Mouse (Mus musculus) stomach, embryonic 15.5 days (tissue): ENCODE results near the gene Cldn1. TPM values are rescaled to one million over a fixed set of nuclear protein-coding genes. Genes with fewer than 3 reads are reported as not detected.

Experiments used
- ATAC-seq: fragments of 200-750 bp; cut with Nextera tagmentation; 2 replicates; pipeline ENCODE4 v1.8.0; 2017; ENCODE audit warnings: low read depth, moderate number of reproducible peaks, moderate TSS enrichment; ENCODE audit not compliant: insufficient read depth, low FRiP score
- H3K27ac ChIP-seq: fragments of 300-500 bp; sonication (generic); 2 replicates; pipeline ENCODE4 v1.5.1; 2015; ENCODE audit warnings: mild to moderate bottlenecking, inconsistent platforms
- H3K27me3 ChIP-seq: fragments of 300-500 bp; sonication (generic); replicated peaks from 2 replicates; pipeline ENCODE4 v1.6.1; 2015; ENCODE audit warnings: inconsistent platforms
- H3K36me3 ChIP-seq: fragments of 300-500 bp; sonication (generic); 2 replicates; pipeline ENCODE4 v1.6.1; 2015; ENCODE audit warnings: inconsistent platforms
- H3K4me1 ChIP-seq: fragments of 300-500 bp; sonication (generic); 2 replicates; pipeline ENCODE4 v1.6.1; 2015; ENCODE audit warnings: inconsistent platforms
- H3K4me2 ChIP-seq: fragments of 300-500 bp; sonication (generic); 2 replicates; pipeline ENCODE4 v1.6.1; 2015; ENCODE audit warnings: mild to moderate bottlenecking, inconsistent platforms
- H3K4me3 ChIP-seq: fragments of 300-500 bp; sonication (generic); replicated peaks from 2 replicates; pipeline ENCODE4 v1.5.1; 2015; ENCODE audit warnings: inconsistent platforms
- H3K9ac ChIP-seq: fragments of 300-500 bp; sonication (generic); 2 replicates; pipeline ENCODE4 v1.6.1; 2015; ENCODE audit warnings: inconsistent platforms
- H3K9me3 ChIP-seq: fragments of 300-500 bp; sonication (generic); 2 replicates; pipeline ENCODE4 v1.6.1; 2016; ENCODE audit warnings: inconsistent platforms
- WGBS: fragments of 180-500 bp; shearing (Covaris S2); methylation state at CpG from one replicate; pipeline ENCODE4 v1.1.7; 2015; 5-methylcytosine and 5-hydroxymethylcytosine counted together
- polyA plus RNA-seq: library from polyadenylated mRNA; unstranded; fragments of >200 nt; fragmentation: Nextera tagmentation; extraction: Ambion mirVana; gene quantifications from 2 replicates; pipeline ENCODE4 v1.2.1, GENCODE M21; 2015

Cldn1 gene
- polyA plus RNA-seq, 1 experiment from 2014 or later: 10.2 TPM

DNA sequence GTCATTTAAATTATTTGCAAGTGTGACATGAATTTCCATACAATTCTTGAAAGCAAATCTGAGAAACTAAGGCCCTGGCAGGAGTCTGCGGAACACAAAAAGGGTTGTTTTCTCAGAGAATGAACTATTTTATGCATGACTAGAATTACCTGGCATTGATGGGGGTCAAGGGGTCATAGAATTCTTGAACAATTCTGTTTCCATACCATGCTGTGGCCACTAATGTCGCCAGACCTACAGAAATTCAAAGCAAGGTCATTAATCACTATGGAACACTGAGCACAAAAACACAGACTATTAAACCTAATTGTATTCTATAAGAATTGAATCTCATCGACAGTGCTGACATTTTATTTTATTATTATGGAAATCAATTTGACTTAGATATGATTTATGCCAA lies 10.9 kb downstream of the Cldn1 start:
- no peaks in the 10 kb centered on the region for H3K4me1 ChIP-seq
- no peaks in the 10 kb centered on the region for H3K36me3 ChIP-seq
- H3K9ac ChIP-seq: no peak overlapping the region
- no peak overlapping the region for H3K4me3 ChIP-seq
- no peak overlapping the region for H3K4me2 ChIP-seq
- no peak overlapping the region for H3K27ac ChIP-seq
- no peaks in the 10 kb centered on the region for H3K9me3 ChIP-seq
- ATAC-seq: no peak
- H3K27me3 ChIP-seq: no peaks in the 10 kb centered on the region
- 68% methylated on average over 3 of the region's 3 CpGs for WGBS

- H3K36me3 ChIP-seq: no peaks in the 10 kb centered on the region
- no peaks in the 10 kb centered on the region for H3K4me1 ChIP-seq
- H3K4me2 ChIP-seq: no peak overlapping the region
- H3K4me3 ChIP-seq: no peak overlapping the region
- no peaks in the 10 kb centered on the region for H3K9me3 ChIP-seq
- no peaks in the 10 kb centered on the region for H3K27me3 ChIP-seq
- 85% methylated on average over 4 of the region's 4 CpGs for WGBS
- no peak overlapping the region for H3K27ac ChIP-seq
- ATAC-seq: no peak
- H3K9ac ChIP-seq: no peak overlapping the region
These were observed 12.0 kb downstream of the Cldn1 start for GRCm38 (mm10) chr16:26359619-26360018.

GRCm38 (mm10) chr16:26358898-26359297 lies 12.7 kb downstream of the Cldn1 start:
- no peaks in the 10 kb centered on the region for H3K9me3 ChIP-seq
- no peak overlapping the region for H3K4me3 ChIP-seq
- WGBS: 88% methylated on average over 5 of the region's 5 CpGs
- H3K4me2 ChIP-seq: no peak overlapping the region
- ATAC-seq: no peak
- no peaks in the 10 kb centered on the region for H3K4me1 ChIP-seq
- no peaks in the 10 kb centered on the region for H3K36me3 ChIP-seq
- H3K27me3 ChIP-seq: no peaks in the 10 kb centered on the region
- H3K27ac ChIP-seq: no peak overlapping the region
- no peak overlapping the region for H3K9ac ChIP-seq

- no peak overlapping the region for H3K27ac ChIP-seq
- ATAC-seq: no peak
These were observed 13.5 kb downstream of the Cldn1 start for GRCm38 (mm10) chr16:26357863-26358780.

GRCm38 (mm10) chr16:26355513-26355912 lies 16.1 kb downstream of the Cldn1 start:
- 95% methylated on average over 1 of the region's 1 CpGs for WGBS
- no peak overlapping the region for H3K4me3 ChIP-seq

More at GRCm38 (mm10) chr16:26357863-26358780, 13.5 kb downstream of the Cldn1 start:
- no peak overlapping the region for H3K4me3 ChIP-seq
- H3K9me3 ChIP-seq: no peaks in the 10 kb centered on the region
- 59% methylated on average over 5 of the region's 5 CpGs for WGBS
- no peak overlapping the region for H3K4me2 ChIP-seq
- no peaks in the 10 kb centered on the region for H3K27me3 ChIP-seq
- no peak overlapping the region for H3K9ac ChIP-seq
- no peaks in the 10 kb centered on the region for H3K36me3 ChIP-seq
- H3K4me1 ChIP-seq: no peaks in the 10 kb centered on the region

GRCm38 (mm10) chr16:26350786-26351185 lies 20.9 kb downstream of the Cldn1 start:
- Histone ChIP-seq H3K9ac (no peak overlapping the region), H3K9me3 (no peaks in the 10 kb centered on the region), H3K4me2 (no peak overlapping the region), H3K4me1 (no peaks in the 10 kb centered on the region), H3K36me3 (no peaks in the 10 kb centered on the region), H3K27ac (no peak overlapping the region), H3K27me3 (no peaks in the 10 kb centered on the region), H3K4me3 (no peak overlapping the region)
- no peak for ATAC-seq
- 78% methylated on average over 4 of the region's 4 CpGs for WGBS

More at GRCm38 (mm10) chr16:26355513-26355912, 16.1 kb downstream of the Cldn1 start:
- no peak overlapping the region for H3K27ac ChIP-seq
- H3K27me3 ChIP-seq: no peaks in the 10 kb centered on the region
- H3K4me1 ChIP-seq: no peaks in the 10 kb centered on the region
- no peaks in the 10 kb centered on the region for H3K36me3 ChIP-seq
- H3K9ac ChIP-seq: no peak overlapping the region
- H3K4me2 ChIP-seq: no peak overlapping the region
- no peak for ATAC-seq
- H3K9me3 ChIP-seq: no peaks in the 10 kb centered on the region

DNA sequence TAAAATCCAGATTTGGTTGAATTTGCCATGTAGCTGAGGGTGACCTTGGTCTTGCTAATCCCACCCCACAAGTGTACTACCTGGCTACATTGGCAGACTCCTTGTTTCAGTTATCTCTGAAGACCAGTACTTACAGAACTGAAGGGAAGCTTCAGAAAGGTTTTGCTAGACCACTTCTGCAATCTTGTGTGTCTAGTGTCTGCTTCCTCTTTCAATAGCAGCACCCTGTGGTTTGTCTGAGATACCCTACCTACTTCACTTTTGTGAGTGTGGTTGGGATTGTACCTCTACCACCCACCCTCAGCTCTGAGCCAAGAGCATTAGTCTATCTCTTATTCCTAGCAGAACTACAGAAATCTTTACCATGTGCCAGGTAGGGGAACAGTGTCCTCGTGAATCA lies 22.8 kb downstream of the Cldn1 start:
- 86% methylated on average over 1 of the region's 1 CpGs for WGBS
- H3K4me3 ChIP-seq: no peak overlapping the region
- no peak overlapping the region for H3K27ac ChIP-seq
- H3K4me2 ChIP-seq: no peak overlapping the region
- no peaks in the 10 kb centered on the region for H3K36me3 ChIP-seq
- no peak for ATAC-seq
- H3K4me1 ChIP-seq: no peaks in the 10 kb centered on the region
- H3K27me3 ChIP-seq: no peaks in the 10 kb centered on the region
- no peak overlapping the region for H3K9ac ChIP-seq
- H3K9me3 ChIP-seq: no peaks in the 10 kb centered on the region

DNA sequence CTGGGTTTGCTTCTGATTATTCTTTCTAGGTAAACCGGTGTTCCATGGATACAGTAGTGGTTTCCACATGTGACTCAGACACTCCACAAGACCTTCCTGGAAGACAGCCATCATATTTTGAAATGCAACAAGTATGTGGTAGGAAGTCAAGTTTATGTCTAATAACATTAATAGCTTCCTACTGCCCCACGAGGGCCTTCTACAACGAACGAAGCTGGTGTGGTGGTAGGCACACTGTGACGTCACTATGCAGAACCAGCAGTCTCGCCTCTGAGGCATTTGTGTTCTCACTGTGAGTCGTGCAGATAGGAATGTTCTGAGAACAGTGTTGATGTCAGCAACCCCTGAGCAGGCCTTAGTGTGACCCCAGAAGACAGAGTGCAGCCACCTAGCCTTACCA lies 55.4 kb downstream of the Cldn1 start:
- H3K4me2 ChIP-seq: no peak overlapping the region
- no peak overlapping the region for H3K27ac ChIP-seq
- ATAC-seq: no peak
- no peaks in the 10 kb centered on the region for H3K9me3 ChIP-seq
- no peak overlapping the region for H3K4me3 ChIP-seq
- H3K27me3 ChIP-seq: no peaks in the 10 kb centered on the region
- H3K36me3 ChIP-seq: no peaks in the 10 kb centered on the region
- no peak overlapping the region for H3K9ac ChIP-seq
- H3K4me1 ChIP-seq: no peaks in the 10 kb centered on the region
- WGBS: 53% methylated on average over 7 of the region's 7 CpGs

DNA sequence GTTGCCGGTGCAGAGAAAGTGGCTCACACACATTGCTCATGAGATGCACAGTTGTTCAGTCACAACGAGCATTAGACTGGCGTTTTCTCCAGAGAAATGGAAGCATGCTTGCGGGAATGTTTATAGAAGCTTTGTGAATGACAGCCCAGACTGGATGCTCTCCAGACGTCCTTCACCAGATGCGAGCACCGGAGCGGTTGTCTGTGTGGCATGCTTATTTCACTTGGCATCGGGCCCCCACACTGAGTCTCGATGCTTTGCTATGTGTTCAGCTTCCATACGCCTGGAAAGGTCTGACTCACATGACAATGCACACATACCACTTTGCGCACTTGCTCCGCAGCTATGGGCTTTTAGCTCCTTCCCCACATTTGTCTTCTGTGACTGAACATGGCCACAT lies 56.8 kb downstream of the Cldn1 start:
- H3K4me1 ChIP-seq: no peaks in the 10 kb centered on the region
- H3K9ac ChIP-seq: no peak overlapping the region
- 41% methylated on average over 13 of the region's 13 CpGs for WGBS
- H3K27me3 ChIP-seq: no peaks in the 10 kb centered on the region
- no peak overlapping the region for H3K4me3 ChIP-seq
- no peak overlapping the region for H3K27ac ChIP-seq
- ATAC-seq: no peak
- H3K36me3 ChIP-seq: no peaks in the 10 kb centered on the region
- H3K4me2 ChIP-seq: no peak overlapping the region
- no peaks in the 10 kb centered on the region for H3K9me3 ChIP-seq

- Histone ChIP-seq H3K4me3 (no peak overlapping the region), H3K4me2 (no peak overlapping the region), H3K36me3 (no peaks in the 10 kb centered on the region), H3K27ac (no peak overlapping the region), H3K9me3 (no peaks in the 10 kb centered on the region), H3K9ac (no peak overlapping the region), H3K27me3 (no peaks in the 10 kb centered on the region), H3K4me1 (no peaks in the 10 kb centered on the region)
- ATAC-seq: no peak
- WGBS: 85% methylated on average over 2 of the region's 2 CpGs
These were observed 62.2 kb downstream of the Cldn1 start for GRCm38 (mm10) chr16:26309402-26309801.
